Mouse (Mus musculus) stomach, embryonic 14.5 days (tissue): ENCODE data around the gene Ghrhr. TPM values are rescaled to one million over a fixed set of nuclear protein-coding genes. Genes with fewer than 3 reads are reported as not detected.

Experiments
- ATAC-seq: fragments of 200-750 bp; cut with Nextera tagmentation; 2 replicates; pipeline ENCODE4 v1.8.0; 2017; ENCODE audit warnings: low read depth, moderate TSS enrichment; ENCODE audit not compliant: insufficient number of reproducible peaks, insufficient read depth, low FRiP score
- H3K27ac ChIP-seq: fragments of 300-500 bp; sonication (generic); 2 replicates; pipeline ENCODE4 v1.5.1; 2014; ENCODE audit warnings: mild to moderate bottlenecking, low read length, moderate library complexity, mixed read lengths
- H3K27me3 ChIP-seq: fragments of 300-500 bp; sonication (generic); 2 replicates; pipeline ENCODE4 v1.6.1; 2014; ENCODE audit warnings: low read length, control low read depth, mixed read lengths; ENCODE audit not compliant: control insufficient read depth, insufficient read depth
- H3K36me3 ChIP-seq: fragments of 300-500 bp; sonication (generic); 2 replicates; pipeline ENCODE4 v1.6.1; 2014; ENCODE audit warnings: mild to moderate bottlenecking, control low read depth, low read length, moderate library complexity, mixed read lengths; ENCODE audit not compliant: control insufficient read depth, insufficient read depth
- H3K4me1 ChIP-seq: fragments of 300-500 bp; sonication (generic); 2 replicates; pipeline ENCODE4 v1.6.1; 2014; ENCODE audit warnings: low read length, control low read depth, mixed read lengths; ENCODE audit not compliant: control insufficient read depth, insufficient read depth
- H3K4me2 ChIP-seq: fragments of 300-500 bp; sonication (generic); replicated peaks from 2 replicates; pipeline ENCODE4 v1.6.1; 2014; ENCODE audit warnings: low read depth, low read length, control low read depth
- H3K4me3 ChIP-seq: fragments of 300-500 bp; sonication (generic); 2 replicates; pipeline ENCODE4 v1.5.1; 2014; ENCODE audit warnings: low read depth, low read length, control low read depth
- H3K9ac ChIP-seq: fragments of 300-500 bp; sonication (generic); replicated peaks from 2 replicates; pipeline ENCODE4 v1.6.1; 2014; ENCODE audit warnings: low read depth, mild to moderate bottlenecking, control low read depth, low read length, moderate library complexity, mixed read lengths
- H3K9me3 ChIP-seq: fragments of 300-500 bp; sonication (generic); 2 replicates; pipeline ENCODE4 v1.6.1; 2016; ENCODE audit warnings: low read depth, low read length, control low read depth; ENCODE audit not compliant: control insufficient read depth
- WGBS: fragments of 180-500 bp; shearing (Covaris S2); extraction: QIAGEN DNeasy Blood & Tissue Kit; methylation state at CpG from one replicate; pipeline ENCODE4 v1.1.7; 2014; 5-methylcytosine and 5-hydroxymethylcytosine counted together
- polyA plus RNA-seq: library from polyadenylated mRNA; unstranded; fragments of >200 nt; fragmentation: Nextera tagmentation; extraction: Ambion mirVana; gene quantifications from 2 replicates; pipeline ENCODE4 v1.2.1, GENCODE M21; 2014

Gene Ghrhr
- polyA plus RNA-seq, 1 experiment from 2014 or later = not detected

- Histone ChIP-seq H3K4me1 (no peaks in the 10 kb centered on the region), H3K36me3 (no peaks in the 10 kb centered on the region), H3K27me3 (no peaks in the 10 kb centered on the region), H3K27ac (no peak overlapping the region), H3K4me3 (no peak overlapping the region), H3K9me3 (no peaks in the 10 kb centered on the region), H3K9ac (no peak overlapping the region), H3K4me2 (no peak overlapping the region)
- WGBS = 81% methylated on average over 5 of the region's 5 CpGs
- no peak for ATAC-seq
These were observed 28.2 kb upstream of the Ghrhr start for GRCm38 (mm10) chr6:55347711-55348571.

GRCm38 (mm10) chr6:55349231-55349630 lies 26.9 kb upstream of the Ghrhr start:
- H3K9me3 ChIP-seq = no peaks in the 10 kb centered on the region
- no peak overlapping the region for H3K4me2 ChIP-seq
- ATAC-seq = no peak
- WGBS = 89% methylated on average over 4 of the region's 4 CpGs
- H3K36me3 ChIP-seq = no peaks in the 10 kb centered on the region
- no peaks in the 10 kb centered on the region for H3K27me3 ChIP-seq
- H3K9ac ChIP-seq = no peak overlapping the region
- no peaks in the 10 kb centered on the region for H3K4me1 ChIP-seq
- H3K27ac ChIP-seq = no peak overlapping the region
- H3K4me3 ChIP-seq = no peak overlapping the region

- H3K27me3 ChIP-seq = no peaks in the 10 kb centered on the region
- H3K9ac ChIP-seq = no peak overlapping the region
- ATAC-seq = no peak
- WGBS = 93% methylated on average over 6 of the region's 6 CpGs
- H3K9me3 ChIP-seq = no peaks in the 10 kb centered on the region
- H3K27ac ChIP-seq = no peak overlapping the region
- H3K4me1 ChIP-seq = no peaks in the 10 kb centered on the region
- no peak overlapping the region for H3K4me2 ChIP-seq
- H3K4me3 ChIP-seq = no peak overlapping the region
- H3K36me3 ChIP-seq = no peaks in the 10 kb centered on the region
These were observed 25.6 kb upstream of the Ghrhr start for GRCm38 (mm10) chr6:55350383-55350952.

- ATAC-seq = no peak
- Histone ChIP-seq H3K9ac (no peak overlapping the region), H3K4me2 (no peak overlapping the region), H3K9me3 (no peaks in the 10 kb centered on the region), H3K27me3 (no peaks in the 10 kb centered on the region), H3K36me3 (no peaks in the 10 kb centered on the region), H3K4me1 (no peaks in the 10 kb centered on the region), H3K4me3 (no peak overlapping the region), H3K27ac (no peak overlapping the region)
- 53% methylated on average over 7 of the region's 7 CpGs for WGBS
These were observed 24.4 kb upstream of the Ghrhr start for GRCm38 (mm10) chr6:55351712-55352111.

- Histone ChIP-seq H3K27me3 (no peaks in the 10 kb centered on the region), H3K4me3 (no peak overlapping the region), H3K9ac (no peak overlapping the region), H3K36me3 (no peaks in the 10 kb centered on the region), H3K4me1 (0 out of 2 replicates have a peak, but pooled peaks cover 5% of the 10 kb centered on the region), H3K4me2 (no peak overlapping the region), H3K27ac (no peak overlapping the region), H3K9me3 (no peaks in the 10 kb centered on the region)
- ATAC-seq = no peak
- WGBS = 84% methylated on average over 12 of the region's 12 CpGs
These were observed 22.2 kb upstream of the Ghrhr start for GRCm38 (mm10) chr6:55353711-55354445.

- ATAC-seq = no peak
- no peaks in the 10 kb centered on the region for H3K36me3 ChIP-seq
- H3K9me3 ChIP-seq = no peaks in the 10 kb centered on the region
- no peak overlapping the region for H3K4me2 ChIP-seq
- H3K27ac ChIP-seq = no peak overlapping the region
- no peaks in the 10 kb centered on the region for H3K27me3 ChIP-seq
- H3K4me3 ChIP-seq = no peak overlapping the region
- 0 out of 2 replicates have a peak, but pooled peaks cover 5% of the 10 kb centered on the region for H3K4me1 ChIP-seq
- H3K9ac ChIP-seq = no peak overlapping the region
- 68% methylated on average over 4 of the region's 4 CpGs for WGBS
These were observed 21.5 kb upstream of the Ghrhr start for GRCm38 (mm10) chr6:55354456-55355117.

- H3K4me3 ChIP-seq = no peak overlapping the region
- no peak overlapping the region for H3K27ac ChIP-seq
- no peak overlapping the region for H3K9ac ChIP-seq
- H3K4me2 ChIP-seq = no peak overlapping the region
- WGBS = 42% methylated on average over 7 of the region's 7 CpGs
- no peak for ATAC-seq
- H3K4me1 ChIP-seq = 0 out of 2 replicates have a peak, but pooled peaks cover 5% of the 10 kb centered on the region
- no peaks in the 10 kb centered on the region for H3K9me3 ChIP-seq
- no peaks in the 10 kb centered on the region for H3K36me3 ChIP-seq
- H3K27me3 ChIP-seq = no peaks in the 10 kb centered on the region
These were observed 20.5 kb upstream of the Ghrhr start for GRCm38 (mm10) chr6:55355575-55355974.
